Mouse (Mus musculus): Measurements from ENCODE around the gene Cryzl2. TPM values are rescaled to one million over a fixed set of nuclear protein-coding genes. Genes with fewer than 3 reads are reported as not detected.

Cryzl2 gene
- 10 to 100 TPM in 3 of 4 experiments, 1 to 10 TPM in 1; 9.6 to 11.9 (median 10.7) TPM for total RNA-seq (2022)

DNA sequence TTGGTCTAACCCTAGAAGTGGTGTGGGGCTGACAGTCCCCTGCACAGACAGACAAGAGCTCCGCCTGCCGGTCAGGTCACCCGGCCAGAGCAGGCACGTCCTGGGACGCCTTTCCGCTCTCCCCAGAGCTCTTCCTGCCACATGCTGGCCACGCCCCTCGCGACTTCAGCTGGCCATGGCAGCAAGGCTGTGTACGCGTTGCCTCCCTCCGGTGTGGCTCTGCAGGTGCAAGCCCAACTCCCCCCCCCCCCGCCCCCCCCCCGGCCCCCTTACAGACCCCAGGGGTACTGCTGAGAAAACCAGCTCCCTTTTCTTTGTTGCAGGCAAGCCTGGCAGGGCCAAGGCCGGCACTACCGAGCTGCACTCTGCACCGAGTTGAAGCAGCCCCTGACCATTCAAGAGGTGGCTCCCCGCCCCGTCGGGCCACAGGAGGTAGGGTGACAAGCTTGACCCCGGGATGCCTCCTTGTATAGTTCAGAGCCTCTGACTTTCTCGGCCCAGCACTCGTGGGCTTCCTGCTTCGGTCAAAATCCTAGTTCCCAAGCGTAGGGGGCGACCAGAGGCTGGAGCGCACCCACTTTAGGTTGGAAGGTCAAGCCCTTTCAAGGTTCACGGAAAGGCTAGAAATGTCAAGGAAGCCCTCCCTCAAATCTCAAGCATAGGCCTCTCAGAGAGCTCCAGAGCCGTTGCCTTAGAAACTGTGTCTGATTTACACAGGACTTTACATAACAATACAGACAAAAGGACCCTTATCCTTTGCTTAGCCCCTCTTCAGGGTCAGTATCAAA lies at the start of gene Cryzl2:
Gene Cryzl2 (plus strand): TSS at position 157 of the 788 bp plus-strand sequence.
- DNase-seq (ENCODE audit: low spot score): peak; percentile 79

DNA sequence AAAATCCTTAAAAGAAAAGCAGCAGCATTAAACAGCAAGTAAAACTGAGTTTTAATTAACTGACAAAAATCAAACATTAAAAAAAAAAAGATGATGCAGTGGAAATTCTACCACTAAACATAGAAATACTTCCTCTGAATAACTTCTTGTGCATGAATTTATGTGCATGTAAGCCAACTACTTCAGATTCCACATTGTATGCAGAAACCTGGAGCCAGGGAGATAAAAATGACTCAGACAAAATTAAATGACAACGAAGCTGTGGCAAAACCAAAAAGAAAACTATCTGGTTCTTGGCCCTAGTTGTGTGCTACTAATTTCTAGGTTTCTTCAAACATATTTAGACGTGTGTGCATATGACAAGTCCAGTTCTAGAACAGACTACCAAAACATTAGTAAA lies 48.7 kb upstream of the Cryzl2 start:
- no peak for DNase-seq (ENCODE audit: low spot score)

DNA sequence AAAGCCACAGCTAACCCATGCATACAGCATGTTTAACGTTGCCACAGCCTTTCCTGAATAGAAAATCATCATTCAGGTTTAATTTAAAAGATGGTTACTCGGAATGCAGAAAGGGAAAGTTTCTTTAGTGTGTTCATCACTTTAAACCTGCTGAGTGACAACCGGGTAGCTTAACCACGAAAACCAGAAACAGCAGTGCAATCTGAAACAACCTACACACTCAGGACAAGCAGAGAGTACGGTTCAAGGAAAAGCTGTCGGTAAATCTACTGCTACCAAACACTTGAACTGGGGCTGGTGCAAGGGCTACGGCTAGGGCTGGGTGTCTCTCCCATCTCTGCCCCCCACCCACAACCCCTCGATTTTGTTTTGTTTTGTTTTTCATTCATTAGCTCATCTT lies 47.4 kb upstream of the Cryzl2 start:
- DNase-seq (ENCODE audit: low spot score): no peak

DNA sequence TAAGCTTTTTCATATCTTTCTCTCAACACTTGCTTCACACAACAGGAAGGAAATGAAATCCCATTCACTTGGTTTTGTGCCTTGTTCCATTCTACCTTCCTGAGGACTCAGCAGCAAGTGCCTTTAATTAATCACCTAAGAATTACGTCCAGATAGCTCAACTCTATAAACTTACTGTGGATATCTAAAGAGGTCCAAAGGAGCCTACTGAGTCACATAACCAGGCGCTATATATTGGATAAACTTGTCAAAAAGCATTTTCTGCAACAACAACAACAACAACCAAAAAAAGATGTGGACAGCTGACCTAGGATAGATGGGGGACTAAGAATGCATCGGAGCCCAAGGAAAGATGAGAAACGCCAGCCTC lies 47.1 kb upstream of the Cryzl2 start:
- no peak for DNase-seq (ENCODE audit: low spot score)

DNA sequence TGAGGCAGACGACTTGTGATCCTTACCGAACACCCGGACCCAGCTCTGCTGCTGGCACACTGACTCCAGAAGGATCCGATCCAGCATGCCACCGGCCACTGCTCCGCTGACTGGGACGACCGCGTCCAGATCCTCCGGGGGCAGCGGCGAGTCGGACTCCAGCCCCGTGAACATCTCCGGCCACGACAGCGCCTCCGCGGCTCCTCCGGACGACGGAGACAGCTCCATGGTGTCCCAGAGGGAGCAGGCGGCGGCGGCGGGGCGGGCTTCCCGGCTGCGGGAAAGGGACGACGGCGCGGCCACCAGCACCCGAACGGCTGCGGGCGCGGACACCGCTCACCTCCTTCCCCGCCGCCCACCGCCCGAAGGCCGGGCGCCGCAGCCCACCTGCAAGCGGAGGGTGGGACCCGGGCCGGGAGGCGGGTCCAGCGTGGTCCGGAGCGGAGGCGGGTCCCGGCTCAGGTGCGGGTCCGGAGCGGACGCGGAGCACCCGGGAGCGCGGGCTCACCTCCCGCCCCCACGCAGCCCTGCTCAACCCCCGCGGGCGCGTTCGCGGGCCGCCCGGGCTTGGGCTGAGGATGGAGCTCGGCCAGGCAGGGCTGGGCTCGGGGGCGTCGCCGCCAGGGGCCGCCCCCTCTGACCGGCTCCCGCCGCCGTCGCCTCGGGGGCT lies 46.5 kb upstream of the Cryzl2 start:
- no peak for DNase-seq (ENCODE audit: low spot score)

DNA sequence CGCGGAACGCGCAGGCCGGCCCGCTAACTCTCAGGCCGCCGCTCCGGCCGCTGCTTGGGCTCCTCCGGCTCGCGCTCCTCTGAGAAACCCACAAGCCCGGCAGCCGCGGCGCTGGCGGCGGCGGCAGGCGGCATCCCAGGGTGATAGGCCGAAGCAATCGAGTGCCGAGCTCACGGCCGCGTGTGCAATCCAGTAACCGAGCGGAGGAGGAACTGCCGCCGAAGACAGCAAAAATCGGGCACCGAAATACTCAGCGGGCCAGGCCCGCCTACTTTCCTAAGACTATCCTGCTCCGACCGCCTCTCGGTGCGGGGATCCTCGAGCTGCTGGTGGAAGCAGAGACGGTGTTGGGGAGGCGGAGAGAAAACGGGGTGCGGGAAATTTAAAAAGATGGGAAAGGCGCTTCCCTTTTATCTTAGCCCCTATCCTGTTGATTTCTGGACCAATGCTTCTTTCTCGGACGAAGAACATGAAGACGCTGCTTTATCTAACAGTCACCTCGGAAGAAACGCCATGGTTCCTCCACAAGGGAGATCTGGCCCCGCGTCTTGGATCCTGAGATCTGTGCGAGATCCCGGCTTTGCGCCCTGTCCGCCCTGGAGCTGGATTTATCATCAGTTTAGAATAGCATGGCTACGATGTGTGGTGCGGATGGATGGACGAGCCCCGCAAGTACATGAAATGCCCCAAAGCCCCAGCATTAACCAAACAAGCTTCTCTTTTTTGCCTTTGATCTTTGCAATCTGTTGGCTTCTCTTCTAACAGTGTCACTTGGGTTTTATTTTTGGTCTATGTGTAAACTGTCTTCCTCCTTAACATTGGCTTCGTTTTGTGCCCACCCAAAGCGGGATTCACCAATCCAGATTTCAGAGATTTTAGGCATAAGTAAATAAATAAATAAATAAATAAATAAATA lies 45.7 kb upstream of the Cryzl2 start, which contains the start of gene Rasal2:
Gene Rasal2 (minus strand): TSS at position 142 of the 916 bp plus-strand sequence.
- peak; percentile 95 for DNase-seq (ENCODE audit: low spot score)

DNA sequence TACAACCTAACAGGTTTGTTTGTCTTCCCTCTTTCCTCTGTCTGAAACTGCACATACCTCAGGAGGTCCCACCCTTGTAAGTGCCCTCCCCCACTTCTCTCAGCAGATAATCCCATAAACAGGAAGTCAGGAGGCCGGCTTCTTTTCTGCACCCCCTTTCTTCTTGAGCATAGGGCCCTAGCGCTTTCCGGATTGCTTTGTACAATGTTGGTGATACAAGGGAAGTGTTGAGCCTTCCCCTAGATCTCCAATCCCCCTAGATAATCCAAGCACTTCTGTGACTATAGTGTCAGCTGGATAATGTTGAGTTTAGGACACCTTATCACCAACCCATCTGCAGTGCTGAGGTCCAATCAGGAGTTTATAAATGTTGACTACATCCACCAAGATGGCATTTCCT lies 42.6 kb upstream of the Cryzl2 start:
- no peak for DNase-seq (ENCODE audit: low spot score)

DNA sequence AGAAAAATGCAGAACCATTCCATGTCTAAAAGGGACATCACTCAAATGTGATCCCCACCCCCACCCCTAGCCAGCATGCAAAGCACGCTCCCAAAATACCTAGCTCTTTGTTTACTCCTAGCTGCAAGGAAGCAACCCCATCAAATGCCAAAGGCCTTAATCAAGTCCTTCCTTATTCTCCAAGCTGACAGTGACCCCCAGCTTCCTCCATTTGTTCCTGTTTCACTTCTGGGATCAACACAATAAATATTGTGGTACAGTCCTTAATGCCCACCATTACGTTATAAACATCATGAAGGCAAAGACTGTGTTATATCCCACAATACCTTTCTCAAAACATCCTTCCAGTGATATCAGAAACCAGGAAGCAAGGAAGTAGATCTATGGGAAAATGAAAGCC lies 41.7 kb upstream of the Cryzl2 start:
- no peak for DNase-seq (ENCODE audit: low spot score)

DNA sequence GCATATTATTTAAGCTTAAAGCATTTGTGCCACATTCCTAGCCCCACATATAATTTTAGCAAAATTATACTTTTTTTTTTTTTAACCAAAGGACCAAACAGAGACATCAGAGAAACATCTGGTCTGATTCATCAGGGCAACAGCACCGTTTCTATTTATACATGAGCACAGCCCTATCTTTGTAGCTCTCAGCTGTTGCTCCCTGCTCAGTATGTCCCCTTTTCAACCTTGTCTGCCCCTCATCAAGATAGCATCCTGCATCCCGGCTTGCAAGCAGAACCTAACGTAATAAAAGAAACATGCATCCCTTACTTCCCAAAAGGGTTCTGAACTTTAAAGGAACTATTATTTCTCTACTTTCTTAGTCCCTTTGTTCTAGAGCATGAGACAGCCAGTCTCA lies 41.0 kb upstream of the Cryzl2 start:
- DNase-seq (ENCODE audit: low spot score): no peak

DNA sequence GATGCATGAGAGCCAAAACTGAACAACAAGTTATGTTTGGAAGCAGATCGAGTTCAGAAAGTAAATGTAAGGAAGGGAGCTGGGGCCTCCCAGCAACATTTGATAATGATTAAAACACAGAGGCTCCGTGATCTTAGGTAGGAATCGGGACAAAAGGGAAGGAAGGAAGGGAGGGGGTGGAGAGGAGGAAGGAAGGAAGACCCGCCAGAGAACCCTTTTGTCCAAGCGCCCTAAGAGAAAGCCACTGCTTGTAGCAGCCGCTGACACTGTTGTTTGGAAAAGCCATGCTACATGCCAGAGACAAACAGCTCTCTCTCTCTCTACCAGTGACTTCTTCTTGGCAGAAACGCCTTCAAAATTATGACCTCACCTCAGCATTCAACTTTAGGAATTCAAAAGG lies 40.5 kb upstream of the Cryzl2 start:
- no peak for DNase-seq (ENCODE audit: low spot score)

DNA sequence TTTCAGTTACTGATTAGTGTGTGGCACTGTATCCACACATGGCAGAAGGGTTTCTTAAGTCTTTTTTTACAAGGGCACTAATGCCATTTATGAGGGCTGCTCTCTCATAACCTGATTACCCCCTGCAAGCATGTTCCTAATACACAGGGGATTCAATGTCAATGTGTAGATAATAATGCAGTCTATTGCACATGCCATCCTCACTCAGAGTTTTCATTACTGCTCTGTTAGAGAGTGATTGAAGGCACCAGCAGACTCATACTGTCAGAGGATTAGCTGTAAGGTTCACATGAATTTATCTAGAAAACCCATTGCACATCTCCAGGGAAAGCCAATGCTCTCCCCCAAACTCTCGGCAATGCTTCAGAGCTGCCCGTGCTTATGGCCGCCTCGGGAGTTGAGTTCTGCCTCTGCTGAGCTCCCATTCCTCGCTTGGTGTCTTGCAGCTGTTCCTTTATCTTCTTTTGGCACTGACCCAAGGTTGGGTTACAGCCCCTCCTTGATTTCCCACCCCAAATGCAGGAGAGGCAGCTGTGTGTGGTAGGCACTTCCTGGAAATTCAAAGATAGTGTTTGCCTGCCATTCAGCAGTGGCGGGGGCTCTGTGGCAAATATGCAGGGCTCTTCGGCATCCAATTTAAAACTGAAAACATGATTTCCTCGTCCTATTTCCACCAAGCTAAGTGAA lies 32.5 kb upstream of the Cryzl2 start:
- no peak for DNase-seq (ENCODE audit: low spot score)

DNA sequence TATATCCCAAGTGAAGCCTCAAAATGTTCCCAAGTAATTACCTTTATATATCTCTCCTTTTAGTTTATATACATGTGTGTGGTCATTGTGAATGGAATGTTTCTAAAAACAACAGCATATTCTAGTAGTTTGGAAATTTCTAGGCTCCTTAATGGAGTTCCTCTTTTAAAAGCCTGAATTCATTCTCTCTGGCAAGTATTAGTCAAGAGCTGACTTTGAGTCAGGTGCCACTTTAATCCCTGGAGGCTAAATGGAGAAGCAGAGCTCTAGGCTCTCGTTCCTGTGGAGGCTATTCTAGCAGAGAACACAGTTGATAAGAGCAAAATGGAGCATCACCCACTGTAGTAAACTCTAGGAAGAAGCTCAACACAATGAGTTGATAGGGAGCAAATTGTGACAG lies 31.4 kb upstream of the Cryzl2 start:
- no peak for DNase-seq (ENCODE audit: low spot score)

DNA sequence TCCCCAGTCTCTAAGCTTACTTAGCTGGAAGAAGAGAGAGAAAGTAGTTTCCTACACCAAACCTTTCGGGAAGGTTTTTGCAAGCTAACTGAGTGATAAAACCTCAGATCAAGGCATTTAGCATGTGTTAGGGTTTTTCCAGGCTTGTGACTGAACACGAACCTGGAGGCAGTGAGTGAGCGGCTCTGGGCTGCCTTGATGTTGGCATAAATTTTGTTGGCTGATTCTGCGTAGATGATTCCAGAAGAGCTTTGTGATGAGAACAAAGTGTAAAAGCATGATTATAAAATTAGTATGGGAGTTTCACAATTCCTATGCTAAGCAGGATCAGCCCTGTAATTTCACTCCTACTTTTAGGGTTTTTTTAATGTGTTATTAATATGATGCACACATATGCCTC lies 30.8 kb upstream of the Cryzl2 start:
- no peak for DNase-seq (ENCODE audit: low spot score)

DNA sequence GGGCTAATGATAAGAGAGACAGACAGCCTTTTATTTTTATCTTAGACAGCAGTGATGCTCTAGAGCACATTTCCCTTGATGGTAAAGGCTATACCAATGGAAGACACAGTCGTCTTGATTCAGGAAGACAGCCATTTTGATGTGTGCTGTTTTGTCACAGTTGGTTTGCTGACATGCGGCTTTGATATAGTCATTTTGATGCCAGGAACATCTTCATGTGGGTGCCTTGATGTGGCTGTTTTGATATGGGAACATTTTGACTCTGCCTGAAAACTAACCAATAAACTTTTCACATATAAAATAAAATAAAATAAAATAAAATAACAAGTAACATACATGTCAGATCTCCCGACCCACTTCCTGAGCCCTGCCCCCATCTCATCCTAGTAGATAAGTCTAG lies 30.0 kb upstream of the Cryzl2 start:
- no peak for DNase-seq (ENCODE audit: low spot score)

DNA sequence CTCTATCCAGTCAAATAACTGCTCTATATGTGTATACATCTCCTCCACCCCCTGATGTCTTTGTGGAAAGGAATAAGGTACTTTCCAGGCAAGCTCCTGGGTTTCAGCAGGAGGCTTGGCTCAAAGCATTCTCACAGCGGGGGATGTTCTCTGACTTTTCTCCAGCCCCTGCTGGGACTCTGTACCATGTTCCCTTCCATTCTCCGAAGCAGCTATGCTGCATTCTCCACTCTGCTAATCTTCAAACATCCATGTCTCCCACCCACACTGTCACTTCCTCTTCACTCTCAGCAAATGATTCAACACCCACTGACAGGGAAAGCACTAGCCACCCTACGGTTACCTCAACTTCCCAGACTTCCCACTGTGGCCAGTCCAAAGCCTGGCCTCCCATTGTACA lies 25.1 kb upstream of the Cryzl2 start:
- DNase-seq (ENCODE audit: low spot score): no peak

DNA sequence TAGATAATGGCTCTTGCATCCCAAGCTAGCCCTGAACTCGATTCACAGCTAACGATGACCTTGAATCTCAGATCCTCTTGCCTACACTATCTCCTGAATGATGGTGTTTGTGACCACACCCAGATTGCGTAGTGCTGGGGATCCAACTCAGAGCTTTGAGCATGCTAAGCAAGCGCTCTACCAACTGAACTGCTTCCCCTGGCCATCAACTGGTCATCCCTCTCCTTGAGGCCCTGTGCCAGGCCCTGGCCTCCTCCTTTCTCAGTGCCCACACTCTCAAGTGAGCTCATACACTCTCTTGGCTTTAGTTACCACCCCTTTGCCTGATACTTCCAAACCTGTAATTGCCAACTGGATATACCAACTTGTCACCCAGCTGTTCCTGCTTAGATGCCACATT lies 24.0 kb upstream of the Cryzl2 start:
- no peak for DNase-seq (ENCODE audit: low spot score)

DNA sequence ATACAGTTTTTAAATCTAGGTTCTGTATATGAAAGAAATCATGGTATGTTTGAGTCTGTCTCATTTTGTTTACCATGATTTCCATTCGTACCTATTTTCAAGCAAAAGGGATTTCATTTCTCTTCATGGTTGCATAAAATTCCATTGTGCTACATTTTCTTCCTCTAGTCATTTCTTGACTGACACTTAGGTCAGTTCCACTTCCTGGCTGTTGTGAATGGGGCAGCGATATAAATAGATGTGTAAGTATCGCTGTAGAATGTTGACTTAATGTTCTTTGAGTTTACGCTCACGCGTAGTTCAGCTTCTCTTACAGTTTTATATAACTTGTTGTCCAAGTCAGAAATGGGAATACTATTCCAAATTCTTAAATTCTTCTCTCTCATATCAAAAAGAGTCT lies 22.5 kb upstream of the Cryzl2 start:
- DNase-seq (ENCODE audit: low spot score): no peak

DNA sequence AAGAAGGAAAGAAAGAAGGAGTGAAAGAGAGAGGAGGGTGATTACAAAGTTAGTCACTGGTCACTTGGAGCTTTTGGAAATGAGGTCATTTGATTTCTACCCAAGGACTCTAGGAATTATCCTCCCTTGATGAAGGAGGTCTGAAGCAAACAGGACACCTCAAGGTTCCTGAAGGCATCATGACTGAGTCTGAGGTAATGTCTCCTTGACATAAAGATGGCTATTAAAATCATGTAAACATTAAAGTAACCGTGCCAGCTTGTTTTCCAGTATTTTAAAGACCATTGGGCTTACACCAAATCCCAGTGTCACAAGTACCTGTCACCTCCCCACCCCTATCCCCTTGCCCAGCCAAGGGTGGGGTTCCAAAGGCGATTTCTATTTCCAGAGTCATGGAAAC lies 20.1 kb upstream of the Cryzl2 start:
- DNase-seq (ENCODE audit: low spot score): no peak

DNA sequence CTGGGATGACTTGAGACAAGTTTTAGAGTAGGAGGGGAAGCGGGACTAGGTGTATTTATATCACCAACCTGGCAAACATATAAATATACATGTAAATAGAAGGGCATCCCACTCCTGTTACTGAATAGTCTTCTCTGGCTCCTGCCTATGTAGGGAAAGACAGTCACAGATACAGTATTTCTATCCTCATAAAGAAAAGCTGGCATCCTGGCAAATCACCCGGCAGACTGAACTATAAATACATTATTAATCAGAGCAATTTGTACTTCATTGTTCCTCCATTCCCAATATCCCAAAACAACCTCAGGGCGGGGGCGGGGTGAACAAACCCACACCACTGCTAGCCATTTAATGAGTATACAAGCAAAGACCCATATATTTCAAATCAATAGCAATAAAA lies 19.3 kb upstream of the Cryzl2 start:
- DNase-seq (ENCODE audit: low spot score): no peak

DNA sequence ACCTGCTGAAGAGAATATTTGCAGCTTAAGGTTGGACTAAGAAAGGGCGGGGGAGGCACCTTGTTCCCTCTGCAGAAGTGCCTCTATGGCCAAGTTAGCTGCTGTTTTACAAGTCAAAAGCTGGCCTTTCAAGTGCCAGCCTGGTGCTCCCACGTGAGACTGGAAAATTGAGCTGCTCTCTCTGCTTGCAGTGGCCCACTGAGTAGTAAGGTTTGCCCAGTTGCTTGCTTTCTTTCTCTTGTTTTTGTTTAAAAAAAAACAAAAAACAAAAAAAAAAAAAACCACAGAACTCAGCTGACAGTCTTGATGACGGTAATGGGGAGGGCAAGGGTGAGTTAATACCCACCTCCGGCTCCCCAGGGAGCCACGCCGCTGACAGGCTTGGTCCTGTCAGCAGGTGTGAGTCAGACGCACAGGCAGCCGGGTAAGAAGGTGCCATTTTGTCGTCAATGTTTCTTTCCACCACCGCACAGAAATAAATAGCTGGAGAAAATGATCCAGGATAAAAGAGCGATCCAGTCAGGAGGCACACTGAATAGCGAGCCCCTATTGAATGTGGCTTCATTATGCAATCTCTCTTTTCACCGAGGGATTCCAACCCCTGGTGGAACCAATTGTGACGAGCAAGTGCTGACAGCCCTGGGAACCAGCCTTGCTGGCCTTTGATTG lies 18.3 kb upstream of the Cryzl2 start:
- no peak for DNase-seq (ENCODE audit: low spot score)

Data from heart, adult 8-10 months (tissue).